Mouse (Mus musculus) monocyte, adult 59 days (primary cell): Measurements from ENCODE around the gene Wnt6. TPM values are rescaled to one million over a fixed set of nuclear protein-coding genes. Genes with fewer than 3 reads are reported as not detected.

ENCODE experiments used
- total RNA-seq, 2 experiments: library from RNA; stranded (reverse); gene quantifications; one replicate each; pipeline ENCODE4 v1.2.4; 2023

The Wnt6 gene
- 1 to 10 TPM; 3.7 to 6.5 TPM for total RNA-seq

GRCm38 (mm10) chr1:74771845-74771930, at the start of gene Wnt6:
TSS of gene Wnt6 (plus strand) at chr1:74771892.

DNA sequence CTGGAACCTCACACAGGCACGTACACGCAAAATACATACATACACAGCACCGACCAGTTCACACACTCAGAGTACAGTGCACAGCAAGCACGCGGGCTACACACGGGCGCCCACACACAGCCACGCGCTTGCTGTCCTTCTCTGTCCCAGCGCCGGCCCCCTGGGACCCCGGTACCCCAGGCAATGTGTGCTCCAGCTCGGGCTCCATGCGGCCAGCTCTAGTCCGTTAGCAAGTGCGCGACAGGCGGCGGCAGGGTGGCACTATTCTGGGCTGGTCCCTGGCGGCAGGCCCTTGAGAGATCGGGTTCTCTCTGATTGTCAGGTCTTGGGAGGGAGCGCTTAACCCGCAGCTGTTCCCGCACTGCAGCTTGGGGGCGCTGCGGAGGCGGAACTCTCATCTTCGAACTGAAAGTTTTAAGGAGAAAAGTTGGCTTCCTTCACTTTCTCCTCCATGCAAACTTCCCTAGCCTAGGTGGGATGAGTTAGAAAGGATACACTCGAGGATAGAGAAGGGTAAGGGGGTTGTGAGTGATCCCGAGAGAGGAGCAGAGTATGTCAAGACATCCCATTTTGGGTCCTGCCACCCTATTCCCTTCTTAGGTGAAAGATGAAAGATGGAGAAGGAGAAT, 22.9 kb upstream of the Wnt6 start, which contains the start of gene Prkag3:
Gene Prkag3 (minus strand): TSS at position 579 of the 629 bp plus-strand sequence.

DNA sequence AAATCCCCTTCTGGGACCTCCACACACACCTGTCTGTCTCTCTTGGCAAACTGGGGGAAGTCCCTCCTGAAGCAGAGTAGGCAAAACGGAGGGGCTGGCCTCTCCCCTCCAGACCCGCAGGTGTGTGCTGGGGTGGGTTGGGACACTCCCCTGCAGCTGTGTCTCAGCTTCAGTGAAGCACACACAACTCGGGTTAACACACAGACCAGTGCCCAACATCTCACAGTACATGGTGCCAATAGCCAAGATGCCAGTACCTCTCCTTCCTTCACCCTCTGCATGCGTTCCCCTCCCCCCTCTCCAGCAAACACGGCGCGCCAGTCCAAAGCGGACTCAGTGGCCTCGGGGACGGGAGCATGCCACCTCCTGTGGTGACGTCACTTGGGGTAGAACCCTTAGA, 19.6 kb downstream of the Wnt6 start, which contains the start of gene Wnt10a:
Gene Wnt10a (plus strand): TSS at position 268 of the 400 bp plus-strand sequence.

Other genes starting within 250 kb of the Wnt6 start
- gene Plcd4, start 229.0 kb upstream of the Wnt6 start, total RNA-seq: under 1 TPM in 1 of 2 experiments, not detected in 1; 0.85 TPM
- gene Usp37, start 227.6 kb upstream of the Wnt6 start, total RNA-seq: 10 to 100 TPM; 15.8 to 18.7 TPM
- gene Zfp142, start 183.6 kb upstream of the Wnt6 start, total RNA-seq: 10 to 100 TPM; 19.7 to 24.2 TPM
- 1 to 10 TPM; 6.5 to 7.0 TPM for gene Bcs1l, start 183.6 kb upstream of the Wnt6 start, total RNA-seq
- gene Rnf25, start 170.5 kb upstream of the Wnt6 start, total RNA-seq: 10 to 100 TPM; 38.6 to 45.9 TPM
- gene Stk36, start 170.4 kb upstream of the Wnt6 start, total RNA-seq: under 1 TPM; 0.36 to 0.84 TPM
- 10 to 100 TPM; 26.2 to 33.6 TPM for gene Ttll4, start 110.1 kb upstream of the Wnt6 start, total RNA-seq
- gene Cyp27a1, start 58.3 kb upstream of the Wnt6 start, total RNA-seq: 100 to 1,000 TPM; 183 to 203 TPM
- gene Prkag3, start 22.7 kb upstream of the Wnt6 start, total RNA-seq: not detected
- gene Wnt10a, start 19.6 kb downstream of the Wnt6 start, total RNA-seq: not detected
- gene Cdk5r2, start 83.0 kb downstream of the Wnt6 start, total RNA-seq: not detected
- not detected for gene Fev, start 113.5 kb downstream of the Wnt6 start, total RNA-seq
- gene Cryba2, start 121.3 kb downstream of the Wnt6 start, total RNA-seq: not detected
- not detected for gene Cfap65, start 163.7 kb downstream of the Wnt6 start, total RNA-seq
- gene Ihh, start 179.8 kb downstream of the Wnt6 start, total RNA-seq: under 1 TPM; 0.33 to 0.42 TPM